Mouse (Mus musculus): ENCODE data around the gene Elp5. TPM values are rescaled to one million over a fixed set of nuclear protein-coding genes. Genes with fewer than 3 reads are reported as not detected.
"Not testable (repeated sequence)": the region's sequence is repeated elsewhere in the genome, so short reads cannot be mapped to it uniquely, and the experiment has no call there.

Gene Elp5
- total RNA-seq, 4 experiments from 2014 or later = 78.7 to 101 (median 87.1) TPM

DNA sequence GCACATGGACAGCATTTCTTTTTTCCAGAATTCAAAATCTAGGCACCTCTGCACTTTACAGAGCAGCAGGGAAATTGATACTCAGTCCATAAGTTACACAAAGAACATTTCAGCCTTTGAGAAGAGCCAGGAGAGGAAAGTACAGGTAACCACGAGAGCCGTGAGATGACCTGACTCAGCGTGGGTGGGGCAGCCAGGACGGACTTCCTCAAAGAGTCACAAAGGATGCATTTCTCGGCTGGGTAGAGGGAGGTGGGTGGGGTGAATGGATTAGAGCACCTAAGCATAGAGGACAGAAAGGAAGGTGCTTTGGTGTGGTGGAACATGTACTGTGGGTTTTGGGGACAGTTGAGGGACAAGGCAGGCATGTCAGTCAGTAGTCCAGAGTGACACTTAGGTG lies 20.5 kb downstream of the Elp5 start:
- DNase-seq (ENCODE audit: low spot score in 2 of 2) = no peak

DNA sequence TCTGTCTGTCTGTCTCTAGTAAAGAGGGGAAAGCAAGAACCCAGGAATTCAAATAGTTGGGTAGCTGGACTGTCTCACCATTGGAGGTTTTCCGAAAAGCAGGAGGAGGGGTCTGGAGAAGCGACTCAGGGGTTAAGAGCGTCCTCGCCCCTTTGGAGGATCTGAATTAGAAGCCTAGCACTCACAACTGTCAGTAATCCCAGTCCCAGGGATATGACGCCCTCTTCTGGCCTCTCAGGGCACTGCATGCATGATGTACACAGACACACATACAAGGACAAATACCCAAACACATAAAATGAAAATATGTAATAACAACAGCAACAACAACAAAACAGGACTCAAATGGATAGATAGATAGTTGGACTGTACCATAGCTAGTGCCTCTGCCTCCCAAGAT lies 21.7 kb downstream of the Elp5 start:
- DNase-seq (ENCODE audit: low spot score in 2 of 2) = no peak

DNA sequence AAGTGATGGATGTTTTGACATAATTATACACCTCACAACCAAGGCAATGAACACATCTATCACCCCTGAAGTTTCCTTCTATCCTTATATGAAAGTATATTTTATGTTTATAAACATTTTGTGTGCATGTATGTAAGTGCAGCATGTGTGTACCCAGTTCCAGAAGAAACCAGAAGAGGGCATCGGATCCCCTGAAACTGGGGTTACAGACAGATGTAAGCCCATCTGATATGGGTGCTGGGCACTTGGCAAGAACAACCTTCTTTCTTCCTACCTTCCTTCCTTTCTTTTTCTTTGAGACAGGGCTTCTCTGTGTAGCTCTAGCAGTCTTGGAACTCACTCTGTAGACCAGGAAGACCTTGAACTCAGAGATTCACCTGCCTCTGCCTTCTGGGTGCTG lies 26.1 kb downstream of the Elp5 start:
- no peak for DNase-seq (ENCODE audit: low spot score in 2 of 2)

DNA sequence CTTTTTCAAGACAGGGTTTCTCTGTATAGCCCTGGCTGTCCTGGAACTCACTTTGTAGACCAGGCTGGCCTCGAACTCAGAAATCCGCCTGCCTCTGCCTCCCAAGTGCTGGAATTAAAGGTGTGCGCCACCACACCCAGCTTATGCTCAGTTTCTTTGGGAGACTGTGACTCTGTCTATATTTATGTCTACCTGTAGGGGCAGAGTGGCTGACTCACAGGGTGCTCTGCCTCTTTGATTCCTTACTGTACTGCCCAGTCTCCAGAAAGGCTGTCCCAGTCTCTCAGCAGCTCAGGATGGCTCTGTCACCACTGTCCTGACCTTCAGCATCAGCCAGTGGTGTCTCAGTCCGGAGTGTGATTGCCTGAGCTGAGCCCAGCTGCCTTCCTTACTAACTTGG lies 26.7 kb downstream of the Elp5 start:
- not testable (repeated sequence) for DNase-seq (ENCODE audit: low spot score in 2 of 2)

DNA sequence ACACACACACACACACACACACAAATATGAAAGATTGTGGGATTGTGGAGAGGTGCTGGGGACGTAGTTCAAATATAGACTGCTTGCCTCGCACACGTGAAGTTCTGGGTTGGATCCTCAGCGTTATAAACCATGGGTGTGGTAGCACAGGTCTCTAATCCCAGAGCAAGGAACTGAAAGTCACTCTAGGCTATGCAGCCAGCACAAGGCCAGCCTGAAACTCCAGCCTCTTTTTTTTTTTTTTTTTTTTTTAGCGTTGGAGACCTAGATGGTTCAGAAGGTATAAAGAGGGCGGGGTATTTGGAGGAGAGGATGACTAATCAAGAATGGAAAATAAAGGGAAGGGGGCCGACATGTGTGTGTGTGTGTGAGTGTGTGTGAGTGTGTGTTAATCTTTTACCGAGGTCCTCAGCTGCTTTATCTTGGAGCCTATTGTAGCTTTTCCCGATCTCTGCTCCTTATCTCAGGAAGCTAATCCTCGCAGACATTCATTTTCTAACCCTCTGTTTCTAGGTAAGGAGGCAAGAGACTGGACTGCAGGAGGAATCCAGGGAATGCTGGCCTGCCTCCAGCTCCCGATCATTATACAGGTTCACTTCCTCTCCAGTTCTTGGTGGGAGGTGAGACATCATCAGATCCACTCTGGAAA lies 28.9 kb downstream of the Elp5 start:
- no peak for DNase-seq (ENCODE audit: low spot score in 2 of 2)

DNA sequence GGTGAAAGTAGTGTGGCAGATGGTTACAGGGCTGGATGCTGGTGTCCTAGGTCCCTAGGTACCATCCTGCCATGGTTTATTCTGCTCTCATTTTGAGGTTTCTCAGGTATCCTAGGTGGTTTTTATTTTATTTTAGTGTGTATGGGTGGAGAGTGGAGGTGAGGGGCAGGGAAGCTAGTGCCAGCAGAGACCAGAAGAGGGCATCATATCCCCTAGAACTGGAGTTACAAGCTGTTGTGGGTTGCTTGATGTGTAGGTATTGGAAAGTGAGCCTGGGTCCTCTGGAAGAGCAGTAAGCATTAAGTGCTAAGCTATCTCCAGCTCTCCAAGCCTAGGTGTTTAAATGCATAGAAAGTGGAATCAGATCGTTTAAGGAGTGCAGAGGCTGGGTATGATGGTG lies 30.0 kb downstream of the Elp5 start:
- no peak for DNase-seq (ENCODE audit: low spot score in 2 of 2)

DNA sequence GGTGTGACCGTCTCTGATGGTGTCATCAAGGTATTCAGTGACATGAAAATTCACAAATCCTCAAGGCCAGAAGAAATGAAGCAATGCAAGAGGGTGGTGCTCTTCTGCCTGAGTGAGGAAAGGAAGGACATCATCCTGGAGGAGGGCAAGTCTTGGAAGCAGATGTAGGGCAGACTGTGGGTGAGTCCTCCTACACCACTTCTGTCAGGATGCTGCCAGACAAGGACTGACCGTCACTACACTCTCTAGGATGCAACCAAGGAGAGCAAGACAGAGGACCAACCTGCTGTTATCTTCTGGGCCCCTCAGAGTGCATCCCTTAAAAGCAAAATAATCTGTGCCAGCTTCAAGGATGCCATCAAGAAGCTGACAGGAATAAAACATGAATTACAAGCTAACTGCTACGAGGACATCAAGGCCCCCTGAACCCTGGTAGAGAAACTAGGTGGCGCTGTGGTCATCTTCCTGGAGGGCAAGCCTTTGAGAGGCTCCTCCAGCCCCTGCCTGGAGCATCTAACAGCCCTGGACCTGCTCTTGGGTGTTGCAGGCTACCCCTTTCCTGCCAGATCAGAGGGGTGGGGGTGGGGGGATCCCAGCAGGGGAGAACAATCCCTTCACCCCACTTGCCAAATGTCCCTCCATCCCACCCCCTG lies 31.4 kb downstream of the Elp5 start:
- DNase-seq (ENCODE audit: low spot score in 2 of 2) = no peak

DNA sequence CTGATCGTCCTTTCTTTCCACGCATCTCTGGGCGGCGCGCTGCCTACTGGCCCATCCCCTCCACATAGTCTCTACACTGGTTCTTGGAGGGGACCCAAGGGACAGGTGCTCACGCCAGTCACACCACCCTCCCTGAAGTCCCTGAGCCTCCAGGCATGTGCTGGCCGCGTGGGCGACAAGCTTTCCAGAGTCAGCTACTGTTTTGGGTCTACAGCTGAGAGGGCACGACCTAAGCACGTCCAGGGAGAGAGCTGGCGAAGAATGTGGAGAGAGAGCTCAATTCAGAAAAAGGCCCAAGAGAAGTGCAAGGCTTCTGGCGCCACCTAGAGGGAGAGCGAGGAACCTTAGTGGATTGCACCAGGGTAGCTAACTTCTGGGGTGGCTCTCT lies 33.6 kb downstream of the Elp5 start:
- DNase-seq (ENCODE audit: low spot score in 2 of 2) = peak; percentile 45 to 57

DNA sequence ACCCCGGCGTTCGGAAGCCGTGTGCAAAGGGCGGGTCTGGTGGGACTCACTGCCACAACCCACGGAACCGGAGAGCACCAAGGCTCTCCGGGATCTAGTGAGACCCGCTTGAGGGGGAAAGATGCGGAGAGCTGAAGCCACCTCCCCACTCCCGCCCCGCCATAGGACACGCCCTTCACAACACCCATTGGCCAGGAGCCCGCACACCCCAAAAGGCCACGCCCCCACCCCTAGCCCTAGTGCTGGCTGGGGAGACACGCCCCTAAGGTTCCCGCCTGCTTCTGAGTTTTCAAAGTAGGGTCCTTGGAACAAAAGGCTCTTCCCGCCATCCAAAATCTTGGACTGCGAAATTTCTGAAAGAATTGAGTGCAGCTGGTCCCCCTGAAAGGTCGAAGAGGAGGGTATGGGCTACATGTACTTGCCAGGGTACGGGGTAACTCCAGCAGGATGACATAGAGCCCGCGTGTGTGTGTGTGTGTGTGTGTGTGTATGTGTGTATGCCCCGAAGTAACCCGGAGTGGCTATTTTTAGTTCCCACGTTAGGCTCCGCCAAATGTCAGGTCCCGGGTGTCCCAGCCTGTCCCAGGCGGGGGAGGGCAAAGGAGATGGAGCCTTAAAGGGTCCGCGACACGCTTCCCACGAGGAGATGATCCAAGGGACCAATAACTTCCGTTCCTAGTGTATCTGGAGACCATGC lies 34.1 kb downstream of the Elp5 start, which contains the start of gene Slc2a4:
Gene Slc2a4 (minus strand): TSS at position 123 of the 697 bp plus-strand sequence.
- DNase-seq (ENCODE audit: low spot score in 2 of 2) = peak; percentile 28 to 34

DNA sequence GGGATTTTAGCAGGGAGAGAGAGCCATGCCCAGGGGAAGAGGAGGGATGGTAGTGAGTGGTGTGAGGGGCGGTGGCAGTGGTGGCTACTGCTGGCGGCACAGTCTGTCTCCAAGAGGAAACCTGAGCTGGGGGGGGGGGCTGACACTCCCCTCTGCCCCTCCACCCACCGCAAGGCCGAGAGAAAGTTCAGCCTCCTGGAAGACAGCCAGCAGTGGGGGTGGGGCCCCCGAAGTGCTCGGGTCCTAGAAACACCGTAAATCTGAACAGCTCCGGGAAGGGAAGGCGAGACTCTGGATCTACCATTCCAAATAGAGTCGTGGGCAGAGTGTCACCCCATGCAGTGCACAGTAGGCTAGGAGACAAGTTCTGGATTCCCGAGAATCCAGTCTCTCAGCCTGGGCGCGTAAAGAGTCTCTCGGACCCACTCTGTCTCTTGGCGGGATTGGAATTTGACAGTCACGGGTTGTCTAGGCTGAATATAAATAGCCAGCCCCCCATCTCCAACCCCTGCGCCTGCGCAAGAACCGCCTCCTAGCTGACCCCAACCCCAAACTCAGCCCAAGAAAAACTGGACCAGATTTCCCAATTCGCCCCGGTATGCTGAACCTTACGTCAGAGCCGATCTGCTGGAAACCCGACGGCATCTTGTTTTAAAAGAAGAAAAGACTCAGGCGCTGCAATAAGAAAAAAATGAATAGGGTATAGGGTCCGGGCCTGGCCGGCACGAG lies 34.8 kb downstream of the Elp5 start:
- no peak for DNase-seq (ENCODE audit: low spot score in 2 of 2)

DNA sequence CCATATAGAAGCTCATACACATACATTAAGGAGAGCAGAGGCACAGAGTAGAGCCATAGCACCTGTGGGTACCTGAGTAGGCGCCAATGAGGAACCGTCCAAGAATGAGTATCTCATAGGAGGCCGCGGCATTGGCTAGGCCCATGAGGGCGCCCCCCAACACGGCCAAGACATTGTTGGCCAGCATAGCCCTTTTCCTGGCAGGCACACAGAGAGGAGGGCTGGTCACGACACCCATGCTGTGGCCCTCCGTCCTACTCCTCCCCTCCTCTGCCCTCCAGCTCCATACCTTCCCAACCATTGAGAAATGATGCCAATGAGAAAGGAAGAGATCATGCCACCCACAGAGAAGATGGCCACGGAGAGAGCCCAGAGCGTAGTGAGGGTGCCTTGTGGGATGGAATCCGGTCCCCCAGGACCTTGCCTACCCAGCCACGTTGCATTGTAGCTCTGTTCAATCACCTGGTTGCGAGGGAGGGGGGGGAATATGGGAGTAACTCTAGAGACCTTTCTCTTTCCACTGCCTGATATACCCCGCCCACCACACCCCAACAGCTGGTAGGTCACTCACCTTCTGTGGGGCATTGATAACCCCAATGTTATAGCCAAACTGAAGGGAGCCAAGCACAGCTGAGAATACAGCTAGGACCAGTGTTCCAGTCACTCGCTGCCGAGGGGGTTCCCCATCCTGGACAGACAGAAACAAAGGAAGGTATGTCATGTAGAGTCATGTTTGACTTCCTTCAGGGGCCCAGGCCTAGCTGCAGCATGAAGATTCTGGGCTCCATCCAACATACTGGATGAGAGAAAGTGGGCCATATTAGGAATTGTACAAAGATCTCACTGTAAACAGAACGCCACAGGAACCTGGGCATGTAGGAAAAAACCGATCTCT lies 36.1 kb downstream of the Elp5 start:
- DNase-seq (ENCODE audit: low spot score in 2 of 2) = no peak

DNA sequence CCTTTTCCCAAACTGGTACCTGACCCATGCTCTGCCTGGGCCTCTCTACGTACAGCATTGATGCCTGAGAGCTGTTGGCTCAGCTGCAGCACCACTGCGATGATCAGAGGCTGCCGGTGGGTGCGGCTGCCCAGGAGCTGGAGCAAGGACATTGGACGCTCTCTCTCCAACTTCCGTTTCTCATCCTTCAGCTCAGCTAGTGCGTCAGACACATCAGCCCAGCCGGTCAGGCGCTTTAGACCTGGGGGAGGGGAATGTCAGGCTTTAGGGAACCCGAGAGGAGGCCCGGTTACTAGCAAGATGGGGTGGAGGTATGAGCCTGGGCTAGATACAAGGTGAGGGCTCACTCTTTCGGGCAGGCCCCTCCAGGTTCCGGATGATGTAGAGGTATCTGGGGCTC lies 37.1 kb downstream of the Elp5 start:
- DNase-seq (ENCODE audit: low spot score in 2 of 2) = no peak

DNA sequence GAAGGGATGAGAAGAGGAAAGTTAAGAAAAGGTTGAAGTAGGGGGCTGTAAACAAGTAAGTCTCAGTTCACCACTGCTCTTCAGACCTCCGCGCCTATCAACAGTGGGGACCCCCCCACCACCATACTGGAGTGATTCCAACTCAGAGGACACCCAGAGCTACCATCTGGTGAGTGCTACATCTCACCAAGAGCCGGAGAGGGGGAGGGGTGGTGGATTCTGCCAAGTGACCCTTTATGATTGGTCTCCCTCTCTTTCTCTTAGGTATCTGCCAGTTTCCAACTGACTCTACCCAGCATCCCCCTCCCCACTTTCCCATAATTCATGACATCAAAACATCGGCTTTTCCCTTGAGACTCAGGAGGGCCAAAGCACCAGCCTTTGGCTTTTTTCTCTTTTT lies 41.4 kb downstream of the Elp5 start:
- no peak for DNase-seq (ENCODE audit: low spot score in 2 of 2)

DNA sequence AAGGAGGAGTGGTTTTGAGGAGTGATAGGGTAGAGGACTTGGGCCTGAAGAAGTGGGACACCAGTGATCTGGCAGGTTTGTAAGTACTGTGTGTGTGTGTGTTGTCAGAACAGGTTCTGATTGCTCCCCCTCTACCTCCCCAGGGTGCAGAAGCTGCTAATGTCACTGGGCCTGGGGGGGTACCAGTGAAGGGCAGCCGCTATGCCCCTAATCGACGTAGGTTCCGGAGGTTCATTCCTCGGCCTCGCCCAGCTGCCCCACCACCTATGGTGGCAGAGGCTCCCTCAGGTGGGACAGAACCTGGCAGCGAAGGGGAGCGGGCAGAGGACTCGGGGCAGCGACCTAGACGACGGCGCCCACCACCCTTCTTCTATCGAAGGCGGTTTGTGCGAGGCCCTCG lies 42.6 kb downstream of the Elp5 start:
- no peak for DNase-seq (ENCODE audit: low spot score in 2 of 2)

DNA sequence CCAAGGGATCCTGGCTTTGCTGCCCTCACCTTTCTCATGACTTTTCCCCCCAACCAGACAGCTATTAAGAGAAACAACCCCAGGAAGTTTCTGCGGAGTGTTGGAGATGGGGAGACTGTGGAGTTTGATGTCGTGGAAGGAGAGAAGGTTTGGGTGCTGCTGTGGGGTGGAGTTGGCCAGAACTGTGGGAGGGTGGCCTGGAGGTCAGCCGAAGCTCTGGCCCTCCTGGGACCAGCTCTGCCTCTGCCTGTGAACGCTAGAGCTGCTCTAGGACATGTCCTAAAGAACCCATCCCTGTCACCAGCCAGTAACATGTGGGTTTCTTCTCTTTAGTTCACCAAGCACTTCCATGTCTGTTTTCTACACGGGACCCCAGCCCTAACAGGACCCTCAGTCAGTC lies 43.1 kb downstream of the Elp5 start:
- no peak for DNase-seq (ENCODE audit: low spot score in 2 of 2)

DNA sequence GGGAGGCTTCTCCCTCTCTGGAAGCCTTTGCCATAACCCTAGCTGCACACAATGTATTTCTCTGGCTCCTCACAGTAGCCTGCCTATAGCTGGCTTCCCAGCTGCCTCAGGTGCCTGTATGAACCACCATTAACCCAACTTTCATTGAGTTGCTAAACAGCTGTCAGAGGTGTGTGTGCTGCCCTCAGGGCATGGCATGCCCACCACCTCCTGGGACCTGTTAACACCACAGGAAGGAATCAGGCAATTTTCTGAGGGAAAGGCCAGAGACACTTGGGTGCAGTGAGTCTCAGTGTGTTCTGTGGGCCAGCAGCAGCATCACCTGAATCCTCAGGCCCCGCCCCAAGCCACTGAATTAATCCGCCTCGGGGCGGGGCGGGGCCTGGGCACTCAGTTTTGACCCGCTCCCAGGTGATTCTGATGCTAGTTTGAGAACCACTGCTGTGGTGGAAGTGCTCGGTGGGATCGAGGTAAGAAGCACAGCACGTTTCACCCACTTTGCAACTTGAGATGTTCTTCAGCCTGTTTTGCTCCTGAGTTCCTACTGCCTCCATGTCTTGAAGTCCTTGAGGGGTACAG lies 43.8 kb downstream of the Elp5 start:
- DNase-seq (ENCODE audit: low spot score in 2 of 2) = no peak

DNA sequence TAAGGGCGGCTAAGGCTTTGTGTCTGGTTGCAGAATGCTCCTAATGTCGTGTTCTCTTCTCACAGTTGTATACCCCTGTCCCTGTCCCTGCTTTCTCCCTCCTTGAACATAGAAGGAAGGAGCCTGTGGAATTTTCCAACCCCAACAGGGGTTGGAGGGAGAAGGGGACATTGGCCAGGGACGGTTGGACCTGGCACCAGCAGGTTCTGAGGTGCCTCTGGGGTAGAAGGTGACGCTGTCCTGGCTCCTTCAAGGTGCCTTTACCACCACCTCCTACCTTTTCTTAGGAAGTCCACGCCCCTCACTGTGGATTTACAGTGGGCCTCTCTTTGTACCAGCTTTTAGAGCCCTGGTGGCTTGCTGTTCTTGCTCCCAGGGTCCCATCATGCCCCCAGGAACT lies 44.5 kb downstream of the Elp5 start:
- DNase-seq (ENCODE audit: low spot score in 2 of 2) = no peak

DNA sequence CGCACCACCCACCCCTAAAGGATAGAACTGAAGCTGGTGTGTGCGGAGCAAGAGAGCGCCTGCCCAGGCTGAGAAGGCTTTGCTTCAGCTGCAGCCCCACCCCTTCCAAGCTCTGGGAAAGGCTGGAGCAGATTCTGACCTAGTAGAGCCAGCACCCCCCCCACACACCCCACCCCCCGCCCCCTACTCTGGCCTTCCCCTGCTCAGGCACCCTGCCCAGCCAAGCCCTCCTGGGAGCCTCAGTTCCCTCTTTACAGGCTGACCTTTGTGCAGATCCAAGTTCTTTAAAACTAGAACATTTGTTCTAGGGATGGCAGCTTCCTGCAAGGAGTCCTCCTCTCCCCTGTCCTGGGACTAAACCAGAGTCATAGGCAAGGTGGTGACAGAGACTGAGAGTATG lies 44.9 kb downstream of the Elp5 start:
- DNase-seq (ENCODE audit: low spot score in 2 of 2) = no peak

DNA sequence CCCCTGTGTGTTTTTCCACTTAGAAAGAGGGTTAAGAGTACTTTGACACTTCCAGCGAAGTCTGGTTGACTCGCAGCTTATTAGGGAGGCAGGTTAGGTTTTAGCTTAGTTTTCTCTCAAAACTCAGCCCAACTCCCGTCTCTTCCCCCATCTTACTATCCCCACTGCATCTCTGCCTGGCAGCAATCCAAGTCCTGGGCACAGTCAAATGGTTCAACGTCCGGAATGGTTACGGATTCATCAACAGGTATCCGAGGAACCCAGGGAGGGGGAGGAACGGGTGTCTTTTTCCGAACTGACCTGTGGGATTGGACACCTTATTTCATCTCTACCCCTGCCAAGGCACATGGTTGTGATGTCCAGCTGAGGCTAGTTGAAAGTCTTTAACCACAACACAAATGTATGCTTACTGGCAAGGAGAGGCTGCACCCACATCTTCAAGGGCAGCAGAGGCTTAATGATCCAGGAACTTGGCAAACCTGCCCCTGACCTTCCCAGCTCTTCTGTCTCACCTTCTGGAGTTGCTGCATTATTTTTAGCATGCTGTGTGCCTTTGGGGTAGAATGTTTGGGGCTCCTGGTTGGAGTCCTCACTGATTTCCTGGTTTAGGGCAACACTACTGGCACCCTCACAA lies 45.5 kb downstream of the Elp5 start:
- DNase-seq (ENCODE audit: low spot score in 2 of 2) = no peak

DNA sequence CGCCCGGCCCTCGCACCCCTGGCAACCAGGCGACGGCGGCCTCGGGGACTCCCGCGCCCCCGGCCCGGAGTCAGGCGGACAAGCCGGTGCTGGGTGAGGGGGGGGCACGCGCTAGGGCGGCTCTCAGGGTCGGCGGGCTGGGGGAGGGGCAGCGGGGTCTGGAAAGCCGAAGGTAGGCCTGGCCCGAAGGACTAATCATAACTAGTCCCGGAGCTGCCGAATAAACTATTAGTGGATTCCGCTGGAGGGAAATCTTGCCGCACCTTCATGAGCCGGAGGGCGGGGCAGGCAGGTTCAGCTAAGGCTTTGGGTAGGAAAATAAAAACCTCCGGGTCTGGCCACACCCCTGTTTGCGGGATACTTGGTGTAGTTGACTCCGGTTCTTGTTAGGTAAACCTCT lies 46.2 kb downstream of the Elp5 start:
- no peak for DNase-seq (ENCODE audit: low spot score in 2 of 2)

All from left cerebral cortex, adult 8-10 months (tissue).